Mouse (Mus musculus) cerebral cortex, adult 2 months (tissue): ENCODE results near the gene Lrp6.

ENCODE experiments used
- WGBS: fragments of 180-500 bp; shearing (Covaris S2); methylation state at CpG from one replicate; pipeline ENCODE4 v1.1.7; 2018; 5-methylcytosine and 5-hydroxymethylcytosine counted together

Gene Lrp6

DNA sequence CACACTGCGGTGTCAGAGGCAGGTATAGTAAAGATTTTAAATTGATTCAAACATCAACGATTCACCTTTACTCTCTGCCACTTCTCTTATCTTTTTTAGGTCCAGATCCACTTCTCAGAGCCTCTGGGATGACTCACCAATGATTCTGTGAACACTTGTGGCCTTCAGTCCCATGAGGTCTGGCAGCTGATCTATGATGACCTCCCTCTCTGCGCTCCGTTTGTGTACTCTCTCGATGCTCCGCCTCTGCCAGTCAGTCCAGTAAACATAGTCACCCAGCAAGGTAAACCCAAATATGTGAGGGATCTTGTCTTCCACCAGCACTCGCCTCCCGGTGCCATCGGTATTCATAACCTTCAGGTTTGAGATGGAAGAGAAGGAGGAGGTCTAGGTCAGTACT lies 80.4 kb downstream of the Lrp6 start:
- 93% methylated on average over 9 of the region's 9 CpGs for WGBS

DNA sequence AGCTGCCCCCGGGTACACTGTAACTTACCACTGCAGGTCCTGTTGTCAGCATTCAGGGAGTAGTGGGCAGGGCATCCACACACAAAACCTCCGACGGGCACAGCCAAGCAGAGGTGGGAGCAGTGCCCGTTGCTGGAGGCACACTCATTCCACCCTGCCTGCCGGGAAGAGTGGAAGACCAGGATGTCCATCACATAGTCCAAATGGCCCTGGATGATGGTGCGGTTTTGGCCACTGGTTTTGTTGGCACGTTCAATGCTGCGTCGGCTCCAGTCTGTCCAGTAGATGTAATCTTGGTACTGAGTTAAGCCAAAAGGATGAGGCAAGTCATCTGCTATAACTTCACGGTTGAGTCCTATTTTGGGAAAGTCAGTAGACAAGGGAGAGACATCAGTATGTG lies 87.3 kb downstream of the Lrp6 start:
- 74% methylated on average over 10 of the region's 10 CpGs for WGBS

DNA sequence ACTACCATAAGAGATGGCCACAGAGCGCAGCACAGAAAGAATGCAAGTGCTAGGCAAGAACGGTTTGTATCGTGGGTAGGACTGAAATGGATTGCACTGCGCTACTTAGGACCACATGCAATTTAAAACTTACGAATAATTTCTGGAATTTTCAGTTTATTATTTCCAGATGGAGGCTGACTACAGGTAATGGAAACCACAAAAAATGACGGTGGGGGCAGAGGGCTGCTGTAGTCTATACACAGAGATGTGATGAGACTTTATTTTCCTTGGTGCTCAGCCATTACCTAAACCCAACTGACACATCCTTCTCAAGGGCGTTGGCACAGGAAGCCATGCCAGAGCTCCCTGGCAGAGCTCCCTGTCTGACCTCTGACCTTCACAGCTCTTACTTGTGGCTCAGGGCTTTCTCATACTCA lies 93.6 kb downstream of the Lrp6 start:
- WGBS, result 86% methylated on average over 7 of the region's 7 CpGs

DNA sequence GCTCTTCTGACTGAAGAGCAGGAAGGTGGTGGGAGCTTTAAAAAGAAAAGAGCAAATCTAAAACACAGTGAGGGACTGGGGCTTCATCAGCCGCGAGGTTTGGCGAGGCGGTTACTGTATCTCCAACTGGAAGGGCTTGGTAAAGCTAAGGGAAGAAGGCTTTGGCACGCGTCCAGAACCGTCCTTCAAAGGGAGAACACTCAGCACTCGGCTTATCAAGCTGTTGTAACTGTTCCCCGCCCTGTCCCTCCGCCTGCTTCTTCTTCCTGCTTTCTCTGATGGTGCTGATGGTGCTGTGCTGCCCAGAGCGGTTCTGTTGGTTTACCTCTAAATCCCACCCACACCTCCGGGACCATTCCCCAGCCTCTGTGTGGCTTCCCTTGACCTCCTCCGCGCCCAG lies 95.9 kb downstream of the Lrp6 start:
- 66% methylated on average over 14 of the region's 14 CpGs for WGBS

DNA sequence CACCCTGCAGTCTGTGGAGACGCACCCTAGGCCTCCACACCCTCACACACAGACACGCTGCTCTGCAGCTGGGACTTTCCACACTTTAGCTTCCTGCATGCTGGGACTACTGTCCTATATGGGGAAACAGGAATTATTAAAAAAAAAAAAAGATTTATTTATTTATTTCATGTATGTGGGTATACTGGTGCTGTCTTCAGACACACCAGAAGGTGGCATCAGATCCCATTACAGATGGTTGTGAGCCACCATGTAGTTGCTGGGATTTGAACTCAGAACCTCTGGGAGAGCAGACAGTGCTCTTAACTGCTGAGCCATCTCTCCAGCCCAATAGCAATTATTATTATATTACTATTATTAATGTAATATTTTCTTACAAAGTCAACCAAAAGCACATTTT lies 97.5 kb downstream of the Lrp6 start:
- WGBS, result 80% methylated on average over 2 of the region's 2 CpGs

DNA sequence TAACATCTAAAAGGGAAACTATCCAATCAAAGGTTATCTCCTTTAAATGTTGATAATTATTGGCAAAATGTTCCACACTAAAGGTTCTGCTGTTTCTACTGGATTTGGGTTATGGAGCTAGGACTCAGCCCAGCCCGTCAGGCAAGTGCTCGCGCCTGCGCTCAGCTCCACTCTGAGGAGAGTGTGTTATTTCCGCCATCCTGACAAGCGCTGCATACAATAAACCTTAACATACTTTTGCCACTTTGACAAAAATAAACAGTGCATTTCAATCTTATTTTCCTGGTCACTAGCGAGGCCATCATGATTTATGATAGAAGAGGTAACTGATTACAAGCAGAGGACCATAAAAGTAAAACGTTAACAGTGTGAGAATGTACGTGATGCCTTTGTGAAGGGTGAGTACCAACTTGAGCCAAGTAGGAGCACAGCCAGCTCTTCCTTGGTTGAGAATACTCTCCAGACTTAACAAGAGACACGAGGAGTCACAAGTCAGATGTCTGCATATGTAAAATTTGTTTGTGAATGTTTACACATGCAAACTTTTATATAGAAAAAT lies 100.0 kb downstream of the Lrp6 start:
- 80% methylated on average over 10 of the region's 10 CpGs for WGBS

DNA sequence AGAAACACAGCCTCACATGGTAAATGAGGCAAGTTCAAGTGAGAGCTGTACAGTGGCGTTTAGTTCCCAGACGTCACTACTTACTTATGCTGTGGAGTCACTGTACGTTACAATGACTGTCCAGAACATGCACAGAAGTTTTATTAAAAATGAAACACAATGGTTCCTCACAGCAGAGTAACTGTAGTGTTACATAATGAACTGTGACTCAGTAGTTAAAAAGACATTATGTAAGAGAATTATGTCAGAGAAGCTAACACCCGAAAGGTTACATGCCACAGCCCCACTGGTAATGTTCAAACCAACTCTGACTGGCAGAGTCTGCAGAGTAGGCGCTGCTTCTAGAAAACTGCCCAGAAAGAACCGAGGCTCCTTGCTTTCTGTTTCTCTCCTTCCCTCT lies 105.6 kb downstream of the Lrp6 start:
- 75% methylated on average over 6 of the region's 6 CpGs for WGBS

DNA sequence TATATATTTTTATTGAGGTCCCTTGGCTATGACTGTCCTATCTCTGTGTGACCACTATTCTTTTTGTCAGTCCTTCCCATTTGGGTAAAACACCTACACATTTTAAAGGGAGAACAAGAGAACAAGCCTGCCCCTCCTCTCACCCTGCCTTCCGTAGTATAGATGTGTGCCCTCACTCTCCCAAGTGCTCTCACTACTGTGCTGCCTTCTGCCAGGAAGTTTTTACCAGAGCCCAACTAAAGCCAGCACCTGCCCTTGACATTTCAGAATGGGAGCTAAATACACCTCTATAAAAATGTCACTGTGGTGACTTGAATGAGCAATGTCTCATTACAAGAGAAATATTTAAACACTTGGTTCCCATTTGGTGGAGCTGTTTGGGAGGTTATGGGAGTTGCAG lies 108.4 kb downstream of the Lrp6 start:
- WGBS, result 76% methylated on average over 1 of the region's 1 CpGs

DNA sequence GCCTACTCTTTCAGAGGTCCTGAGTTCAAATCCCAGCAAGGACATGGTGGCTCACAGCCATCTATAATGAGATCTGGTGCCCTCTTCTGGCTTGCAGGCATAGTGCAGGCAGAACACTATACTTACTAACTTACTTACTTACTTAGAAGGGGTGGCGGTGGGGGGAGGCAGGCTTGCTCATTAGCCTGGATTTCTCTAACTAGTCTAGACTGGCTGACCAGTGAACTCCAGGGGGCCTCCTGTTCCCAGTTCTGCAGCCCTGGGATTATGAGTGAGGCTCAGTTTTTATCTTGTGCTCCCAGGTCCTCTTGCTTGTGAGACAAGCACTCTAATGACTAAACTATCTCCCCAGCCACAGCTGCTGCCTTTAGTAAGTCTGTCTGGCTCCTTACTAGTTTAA lies 112.7 kb downstream of the Lrp6 start:
- 100% methylated on average over 1 of the region's 1 CpGs for WGBS

DNA sequence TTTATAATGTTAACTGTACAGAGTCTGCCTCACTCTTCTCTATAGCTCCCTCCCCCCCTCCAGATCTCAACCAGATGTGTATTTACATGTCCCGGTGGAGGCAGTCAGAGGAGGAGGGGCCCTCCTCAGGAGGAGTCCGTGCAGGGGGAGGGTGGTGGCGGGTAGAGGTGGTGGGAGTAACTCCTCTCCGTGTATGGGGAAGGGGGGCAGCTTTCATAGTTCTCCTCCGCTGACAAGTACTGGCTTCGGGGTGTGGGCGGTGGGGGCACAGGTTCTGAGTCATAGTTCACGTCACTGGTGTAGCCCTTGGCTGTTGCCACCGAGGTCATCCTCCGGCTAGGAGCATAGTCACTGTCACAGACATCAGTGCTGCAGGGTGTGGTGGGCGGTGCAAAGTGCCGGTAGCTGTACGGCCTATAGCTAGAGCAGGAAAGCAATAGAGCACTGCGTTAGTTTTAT lies 116.1 kb downstream of the Lrp6 start:
- WGBS, result 37% methylated on average over 14 of the region's 14 CpGs

DNA sequence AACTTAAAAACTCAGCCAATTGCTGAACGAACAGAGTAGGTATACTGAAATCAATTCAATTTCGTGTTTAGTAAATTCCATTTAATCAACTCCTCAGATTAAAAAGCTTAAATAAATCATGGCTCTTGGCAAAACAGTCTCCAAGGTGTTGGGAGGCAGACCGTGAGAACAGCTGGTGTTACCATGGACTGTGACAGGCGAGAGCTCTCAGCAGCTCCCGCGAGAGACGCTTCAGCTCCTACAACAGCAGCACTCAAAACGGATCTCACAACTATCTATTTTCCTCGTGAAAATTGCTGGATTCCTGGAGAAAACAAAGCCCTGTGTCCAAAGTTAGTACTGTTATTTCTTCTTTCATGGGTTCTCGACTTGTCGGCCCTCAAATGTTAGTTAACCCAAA lies 116.8 kb downstream of the Lrp6 start:
- 46% methylated on average over 11 of the region's 11 CpGs for WGBS

DNA sequence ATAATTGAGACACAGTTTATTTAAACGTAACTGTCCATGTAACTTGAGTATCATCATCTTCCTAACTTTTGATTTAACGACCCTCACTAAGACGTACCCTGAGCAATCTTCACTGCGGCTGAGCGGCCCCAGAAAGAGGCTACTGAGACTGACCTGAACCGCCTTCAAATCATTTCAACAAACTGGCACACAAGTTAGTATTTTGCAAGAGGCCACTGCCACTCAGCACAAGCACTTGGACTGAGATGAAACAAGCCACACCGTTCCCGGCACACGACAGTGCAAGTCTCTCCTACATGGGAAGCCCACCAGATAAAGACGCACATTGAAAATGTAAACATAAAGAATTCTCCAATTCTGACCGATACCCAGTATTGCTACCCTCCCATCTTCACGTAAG lies 118.3 kb downstream of the Lrp6 start:
- WGBS, result 92% methylated on average over 12 of the region's 12 CpGs

DNA sequence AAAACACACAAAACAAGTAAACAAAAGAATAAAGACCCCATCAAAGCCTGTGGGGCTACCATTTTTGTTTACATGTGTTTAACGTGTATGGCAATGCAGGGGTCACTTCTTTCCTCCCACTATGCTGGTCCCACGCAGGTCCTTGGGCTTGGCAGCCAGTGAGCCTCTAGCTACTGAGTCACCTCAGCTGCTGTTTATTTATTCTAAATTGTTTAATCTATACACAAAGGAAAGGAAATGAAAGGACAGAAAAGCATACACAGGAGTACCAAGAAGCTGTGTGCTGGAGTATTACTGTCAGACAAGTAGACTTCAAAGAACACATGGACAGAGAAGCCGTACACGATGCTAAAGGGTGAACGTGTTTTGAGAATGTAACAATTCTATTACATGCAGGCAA lies 122.8 kb downstream of the Lrp6 start:
- WGBS, result 71% methylated on average over 5 of the region's 5 CpGs

DNA sequence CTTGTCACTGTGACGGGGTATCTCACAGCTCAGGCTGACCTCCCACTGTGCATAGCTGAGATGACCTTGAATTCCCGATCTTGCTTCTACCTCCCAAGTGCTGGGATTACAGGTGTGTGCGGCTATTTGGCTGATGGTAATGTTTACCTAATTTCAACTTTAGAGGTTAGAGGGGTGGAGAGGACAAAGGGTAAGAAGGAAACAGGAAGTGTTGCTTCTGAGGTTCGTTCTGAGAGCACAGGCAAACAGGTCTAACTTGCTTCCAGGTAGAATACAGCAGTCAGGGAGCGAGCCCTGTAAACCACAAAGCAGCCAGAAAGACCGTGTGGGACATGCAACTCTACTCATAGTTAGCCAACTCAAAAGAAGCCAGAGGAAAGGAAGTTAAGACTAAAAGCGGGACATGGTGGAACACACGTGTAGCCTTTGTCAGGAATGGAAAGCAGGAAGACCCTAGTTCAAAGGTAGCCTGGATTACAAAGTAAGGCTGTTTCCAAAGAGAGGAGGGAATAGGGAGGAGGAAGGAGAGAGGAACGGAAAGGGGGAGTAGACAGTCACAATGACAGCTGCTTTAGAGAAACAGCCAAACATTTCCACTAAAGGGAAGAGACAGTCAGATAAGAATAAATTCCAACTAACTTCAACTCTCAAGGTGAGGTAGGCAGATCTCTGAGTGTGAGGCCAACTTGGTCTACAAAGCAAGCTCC lies 123.4 kb downstream of the Lrp6 start:
- 75% methylated on average over 9 of the region's 9 CpGs for WGBS

DNA sequence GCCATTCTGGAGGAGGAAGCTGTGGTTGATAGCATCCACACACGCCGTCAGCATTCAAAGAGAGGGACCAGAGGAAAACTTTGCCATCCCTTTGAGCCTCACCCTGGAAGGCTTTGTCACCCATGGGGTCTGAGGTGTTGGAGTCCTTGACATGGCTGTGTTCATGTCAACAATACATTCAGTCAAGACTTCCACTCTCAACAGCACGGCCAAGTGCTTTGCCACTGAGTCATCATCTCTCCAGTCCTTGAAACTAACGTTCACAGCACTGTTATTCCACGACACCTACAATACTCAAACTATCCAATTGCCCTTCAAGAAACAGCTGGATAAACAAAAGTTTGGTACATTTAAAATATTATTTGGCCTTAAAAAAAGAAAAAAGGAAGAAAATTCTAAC lies 124.5 kb downstream of the Lrp6 start:
- 81% methylated on average over 5 of the region's 5 CpGs for whole genome bisulfite sequencing

DNA sequence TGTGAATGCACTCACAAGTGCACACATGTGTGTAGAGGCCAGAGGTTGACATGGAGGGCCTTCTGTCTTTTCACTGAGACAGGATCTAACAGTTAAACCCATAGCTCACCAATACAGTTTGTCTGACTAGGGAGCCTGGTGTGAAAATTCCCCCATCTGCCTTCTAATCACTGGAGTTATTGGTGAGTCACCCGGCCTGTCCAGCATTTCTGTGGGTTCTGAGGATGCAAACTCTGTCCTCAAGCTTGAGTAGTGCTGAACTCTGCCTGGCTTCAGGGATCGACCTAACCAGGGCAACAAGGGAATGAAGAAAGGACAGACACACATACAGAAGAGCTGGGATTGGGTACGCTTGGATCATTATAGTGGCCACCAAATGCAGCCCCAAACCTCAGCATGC lies 125.0 kb downstream of the Lrp6 start:
- 94% methylated on average over 3 of the region's 3 CpGs for WGBS

DNA sequence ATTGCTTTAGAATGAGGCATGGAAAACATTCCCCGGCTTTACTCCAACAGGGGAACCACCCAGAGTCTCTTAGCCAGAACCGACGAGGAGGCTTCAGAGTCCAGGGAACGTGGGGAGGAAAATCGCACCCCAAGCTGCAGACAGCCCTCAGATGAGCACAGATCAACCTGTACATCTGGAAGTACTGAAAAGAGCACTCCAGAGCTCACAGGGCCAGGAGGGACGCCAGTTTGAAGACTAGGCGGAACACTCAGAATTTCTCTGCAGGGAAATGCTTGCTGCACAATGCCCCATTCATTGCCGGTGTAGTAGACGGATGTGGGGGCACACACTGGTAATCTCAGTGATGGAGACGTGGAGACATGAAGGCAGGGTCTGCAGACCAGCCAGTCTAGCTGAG lies 126.7 kb downstream of the Lrp6 start:
- 11% methylated on average over 10 of the region's 10 CpGs for WGBS

DNA sequence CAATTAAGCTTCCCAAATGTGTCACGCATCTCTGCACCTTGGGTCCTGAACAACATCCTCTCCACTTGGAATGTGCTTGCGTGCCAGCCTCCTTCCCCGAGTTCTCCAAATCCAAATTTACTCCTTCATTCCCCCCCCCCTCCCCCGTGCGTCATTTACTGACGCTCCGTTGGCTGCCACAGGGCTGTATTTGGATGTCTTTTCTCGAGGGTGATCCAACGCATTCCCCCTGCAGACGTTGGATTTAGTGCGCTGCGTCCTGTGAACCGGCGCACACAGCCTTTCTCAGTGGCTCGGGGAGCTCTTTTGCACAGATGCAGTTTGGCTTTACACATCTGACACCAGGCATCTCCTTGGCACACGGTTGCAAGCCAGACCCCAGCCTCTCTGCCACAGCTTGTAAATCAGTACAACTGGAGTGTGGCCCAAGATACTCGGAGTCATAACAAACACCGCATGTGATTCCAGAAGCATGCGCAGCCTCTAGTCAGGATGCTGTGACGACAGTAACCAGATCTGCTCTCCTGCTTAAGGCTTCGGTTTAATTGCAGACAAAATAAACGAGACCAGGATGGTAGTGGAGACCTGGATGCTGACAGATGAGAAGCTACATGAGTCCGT lies 127.3 kb downstream of the Lrp6 start:
- WGBS, result 9% methylated on average over 23 of the region's 23 CpGs

DNA sequence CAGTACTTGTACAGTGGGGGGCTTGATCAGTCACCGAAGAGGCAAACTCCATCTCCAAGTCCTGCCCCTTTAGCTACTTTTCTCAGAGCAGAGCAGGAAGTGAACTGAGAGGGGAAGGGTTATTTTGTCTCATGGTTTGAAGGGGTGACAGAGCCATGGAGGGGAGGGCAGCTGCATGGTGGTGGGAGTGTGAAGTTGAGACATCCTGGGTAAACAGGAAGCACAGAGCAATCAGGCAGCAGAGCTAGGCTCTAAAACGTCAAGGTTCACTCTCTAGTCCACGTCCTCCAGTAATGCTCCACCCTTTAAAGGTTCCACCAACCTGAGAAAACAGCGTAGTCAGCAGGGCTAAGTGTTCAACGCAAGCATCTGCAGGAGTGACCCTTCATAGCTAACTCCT lies 129.8 kb downstream of the Lrp6 start:
- WGBS, result 87% methylated on average over 5 of the region's 5 CpGs

DNA sequence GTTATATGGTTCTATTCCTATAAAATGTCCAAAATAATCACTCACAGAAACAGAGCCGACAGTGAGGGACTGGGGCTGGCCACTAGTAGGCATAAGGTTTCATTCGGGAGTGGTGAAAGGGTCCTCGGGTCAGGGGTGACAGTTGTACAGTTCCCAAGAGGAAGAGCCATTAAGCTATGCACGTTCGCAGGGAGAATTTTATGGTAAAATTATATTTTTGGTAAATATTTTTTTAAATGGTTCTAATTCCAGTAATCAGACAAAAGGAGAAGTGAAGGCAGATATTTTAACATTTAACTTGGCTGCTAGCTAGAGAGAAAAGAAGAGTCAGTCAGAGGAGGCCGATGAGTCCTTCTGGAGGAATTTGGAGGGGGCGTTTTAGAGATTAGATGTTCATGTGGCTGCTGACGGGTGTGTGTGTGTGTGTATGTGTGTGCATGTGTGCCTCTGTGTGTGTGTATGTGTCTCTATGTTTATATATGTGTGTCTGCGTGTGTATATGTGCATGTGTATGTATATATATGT lies 131.8 kb downstream of the Lrp6 start:
- WGBS, result 78% methylated on average over 9 of the region's 9 CpGs

DNA sequence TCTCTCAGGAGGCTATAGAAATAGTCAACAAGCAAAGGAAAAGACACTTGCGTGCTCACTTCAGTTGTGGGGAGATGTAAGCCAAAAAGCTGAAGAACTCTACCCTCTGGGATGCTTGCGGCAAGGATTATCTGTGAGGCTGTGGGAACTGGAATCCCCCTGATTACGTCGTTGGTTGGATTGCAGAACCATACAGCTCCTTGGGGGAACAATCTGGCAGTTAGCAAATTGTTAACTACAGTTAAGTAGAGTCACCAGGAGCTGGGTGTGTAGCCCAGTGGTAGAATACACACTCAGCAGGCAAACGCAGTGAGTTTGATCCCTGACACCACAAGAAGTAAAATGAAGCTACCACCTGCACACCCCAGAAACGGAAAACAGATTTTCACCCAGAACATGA lies 132.7 kb downstream of the Lrp6 start:
- 85% methylated on average over 6 of the region's 6 CpGs for WGBS

DNA sequence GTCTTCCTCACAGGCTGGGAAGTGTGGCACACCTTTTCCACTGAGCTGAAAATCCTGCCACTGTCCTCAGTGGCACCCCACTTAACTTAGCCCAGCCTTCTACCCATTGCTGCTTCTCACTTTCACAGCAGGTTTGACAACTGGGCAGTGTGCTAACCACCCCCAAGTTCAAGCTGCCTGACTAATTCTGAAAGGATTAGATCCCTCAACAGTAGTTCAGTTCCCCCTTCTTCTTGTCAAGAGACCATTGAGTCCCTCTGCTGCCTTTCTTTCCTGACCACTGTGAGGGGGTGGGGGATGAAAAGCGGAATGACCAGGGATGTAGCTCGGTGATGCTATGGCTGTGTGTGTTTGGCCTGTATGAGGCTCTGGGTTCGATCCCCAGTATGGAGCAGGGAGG lies 133.5 kb downstream of the Lrp6 start:
- WGBS, result 87% methylated on average over 3 of the region's 3 CpGs

DNA sequence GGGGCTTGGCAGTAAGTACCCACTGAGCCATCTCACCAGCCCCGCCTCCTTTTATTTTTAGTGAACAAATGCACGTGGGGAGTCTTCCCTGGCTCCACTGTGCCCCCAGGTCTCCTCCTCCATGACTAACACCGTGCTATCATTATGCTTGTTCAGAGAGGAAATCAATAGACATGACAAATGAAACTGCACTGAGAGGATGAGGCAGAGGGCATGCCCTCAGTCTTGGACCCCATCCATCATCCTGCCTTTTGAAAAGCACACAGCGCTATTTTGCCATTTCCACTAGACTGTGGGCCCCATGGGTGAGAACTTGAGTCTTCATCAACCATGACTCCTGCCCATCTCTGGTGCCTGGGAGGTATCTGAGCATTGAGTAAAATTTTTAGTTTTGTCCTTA lies 135.2 kb downstream of the Lrp6 start:
- 79% methylated on average over 4 of the region's 4 CpGs for WGBS
